Mouse (Mus musculus): ENCODE data around the gene Camkk2.

Gene Camkk2

DNA sequence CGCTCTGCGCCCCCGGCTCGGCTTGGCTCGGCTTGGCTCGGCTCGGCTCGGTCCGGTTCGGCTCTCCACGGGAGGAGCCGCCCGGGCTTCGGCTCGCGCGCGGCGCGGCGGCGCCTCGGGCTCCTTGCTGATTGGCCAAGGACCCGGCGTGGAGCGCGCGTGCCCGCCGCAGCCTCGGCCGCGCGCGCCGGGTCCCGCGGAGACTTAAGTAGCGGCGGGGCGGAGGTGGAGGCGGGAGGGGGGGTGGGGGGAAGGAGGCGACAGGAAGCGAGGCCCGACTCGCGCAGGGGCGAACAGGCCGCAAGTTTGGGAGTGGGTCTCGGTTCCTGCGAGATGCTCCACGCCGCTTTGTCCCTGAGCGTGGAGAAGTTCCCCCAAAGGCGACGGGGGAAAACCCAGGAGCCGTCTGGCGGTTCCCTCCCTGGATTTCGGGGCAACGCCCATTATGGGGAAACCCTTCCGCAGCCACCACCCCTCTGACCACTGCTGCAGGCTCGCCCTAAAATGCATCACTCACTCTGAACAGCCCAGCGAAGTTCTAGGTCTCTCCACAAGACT, at the start of gene Camkk2:
TSS of gene Camkk2 (minus strand) at position 133 of the 558 bp plus-strand sequence.
- DNase-seq (ENCODE audit: low read depth, low spot score): peak; percentile 94

- no peak for DNase-seq (ENCODE audit: low read depth, low spot score)
Measured at GRCm38 (mm10) chr5:122825099-122825498, 45.9 kb upstream of the Camkk2 start.

DNA sequence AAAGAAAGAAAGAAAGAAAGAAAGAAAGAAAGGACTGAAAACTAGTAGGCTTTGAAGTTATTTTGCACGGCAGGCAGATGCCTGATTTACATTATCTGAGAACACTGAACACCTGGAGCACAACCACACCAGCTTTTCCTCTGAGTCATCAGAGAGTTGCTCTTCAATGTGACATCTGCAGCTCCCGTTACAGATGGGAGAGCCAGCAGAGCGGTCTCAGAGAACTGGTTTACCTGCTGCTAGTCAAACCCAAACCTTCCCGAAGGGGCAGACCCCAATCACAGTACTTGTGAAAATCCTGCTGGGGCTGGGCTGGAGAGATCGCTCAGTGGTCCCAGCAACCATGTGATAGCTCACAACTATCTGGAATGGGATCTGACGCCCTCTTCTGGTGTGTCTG, 45.2 kb upstream of the Camkk2 start:
- DNase-seq (ENCODE audit: low read depth, low spot score): no peak

DNA sequence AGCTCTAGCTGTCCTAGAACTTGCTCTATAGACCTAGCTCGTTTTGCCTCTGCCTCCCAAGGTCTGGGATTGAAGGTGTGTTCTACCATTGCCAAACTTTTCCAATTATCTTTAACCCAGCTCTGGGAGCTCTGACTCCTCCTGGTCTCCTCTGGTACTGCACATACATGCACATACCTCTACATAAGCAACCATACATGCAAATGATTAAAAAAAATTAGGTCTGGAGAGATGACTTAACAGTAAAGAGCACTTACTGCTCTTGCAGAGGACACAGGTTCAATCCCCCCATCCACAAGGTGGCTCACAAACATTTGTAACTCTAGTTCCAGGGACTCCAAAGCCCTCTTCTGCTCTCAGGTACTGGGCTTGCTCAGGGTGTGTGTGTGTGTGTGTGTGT, 44.8 kb upstream of the Camkk2 start:
- peak; percentile 24 for DNase-seq (ENCODE audit: low read depth, low spot score)

GRCm38 (mm10) chr5:122822441-122822840, 43.2 kb upstream of the Camkk2 start:
- DNase-seq (ENCODE audit: low read depth, low spot score): no peak

- DNase-seq (ENCODE audit: low read depth, low spot score): no peak
Measured at GRCm38 (mm10) chr5:122821524-122821885, 42.3 kb upstream of the Camkk2 start.

DNA sequence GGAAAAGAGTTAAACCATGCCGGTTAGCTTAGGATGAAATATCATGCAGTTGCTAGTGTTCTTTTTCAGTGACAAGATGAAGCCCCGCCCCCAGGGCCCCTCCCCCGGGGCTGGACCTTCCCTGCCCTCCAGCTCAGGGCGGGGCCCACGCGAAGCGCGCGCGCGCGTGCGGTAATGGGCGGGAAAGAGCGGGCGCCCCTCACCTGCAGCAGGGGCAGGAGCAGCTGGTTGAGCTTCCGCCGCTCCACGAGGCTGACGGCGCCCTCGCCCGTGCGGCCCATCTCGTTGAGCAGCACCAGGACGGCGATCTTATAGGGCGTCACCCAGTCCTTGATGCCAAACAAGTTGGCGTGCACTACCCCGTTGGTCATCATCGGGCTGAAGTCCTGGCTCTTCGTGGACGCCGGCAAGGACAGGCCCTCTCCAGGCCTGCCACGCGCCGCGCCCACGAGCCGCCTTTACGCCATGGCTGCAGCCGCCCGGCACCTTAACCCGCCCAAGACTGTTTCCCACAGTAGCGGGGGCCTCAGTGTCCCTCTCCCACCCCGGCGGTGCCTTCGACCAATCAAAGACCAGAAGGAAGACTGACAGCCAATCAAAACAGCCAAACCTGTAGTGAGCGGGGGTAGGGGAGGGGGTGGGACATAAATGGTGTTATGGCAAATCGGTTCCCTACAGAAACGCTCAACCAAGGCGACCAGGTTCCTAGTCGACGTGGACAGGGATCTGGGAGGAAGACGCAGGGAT, 41.7 kb upstream of the Camkk2 start, which contains the start of gene Anapc5:
TSS of gene Anapc5 (minus strand) at position 563 of the 747 bp plus-strand sequence.
- DNase-seq (ENCODE audit: low read depth, low spot score): peak; percentile 96

DNA sequence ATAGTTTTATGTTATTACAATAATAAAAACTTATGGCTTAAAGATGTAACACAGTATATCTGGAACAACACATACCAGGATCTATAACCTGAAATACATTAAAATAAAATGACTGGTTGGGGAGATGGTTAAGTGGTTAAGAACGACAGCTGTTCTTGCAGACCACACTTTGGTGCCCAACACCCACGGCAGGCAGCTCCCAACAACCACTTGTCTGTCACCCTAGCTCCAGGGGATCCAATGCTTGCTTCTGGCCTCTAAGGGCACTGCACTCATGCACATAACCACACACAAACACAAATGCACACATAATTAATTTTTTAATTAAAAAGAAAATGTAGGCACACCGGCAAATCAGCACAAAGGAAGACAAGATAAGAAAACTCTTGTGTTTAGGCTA, 33.5 kb upstream of the Camkk2 start:
- no peak for DNase-seq (ENCODE audit: low read depth, low spot score)

DNA sequence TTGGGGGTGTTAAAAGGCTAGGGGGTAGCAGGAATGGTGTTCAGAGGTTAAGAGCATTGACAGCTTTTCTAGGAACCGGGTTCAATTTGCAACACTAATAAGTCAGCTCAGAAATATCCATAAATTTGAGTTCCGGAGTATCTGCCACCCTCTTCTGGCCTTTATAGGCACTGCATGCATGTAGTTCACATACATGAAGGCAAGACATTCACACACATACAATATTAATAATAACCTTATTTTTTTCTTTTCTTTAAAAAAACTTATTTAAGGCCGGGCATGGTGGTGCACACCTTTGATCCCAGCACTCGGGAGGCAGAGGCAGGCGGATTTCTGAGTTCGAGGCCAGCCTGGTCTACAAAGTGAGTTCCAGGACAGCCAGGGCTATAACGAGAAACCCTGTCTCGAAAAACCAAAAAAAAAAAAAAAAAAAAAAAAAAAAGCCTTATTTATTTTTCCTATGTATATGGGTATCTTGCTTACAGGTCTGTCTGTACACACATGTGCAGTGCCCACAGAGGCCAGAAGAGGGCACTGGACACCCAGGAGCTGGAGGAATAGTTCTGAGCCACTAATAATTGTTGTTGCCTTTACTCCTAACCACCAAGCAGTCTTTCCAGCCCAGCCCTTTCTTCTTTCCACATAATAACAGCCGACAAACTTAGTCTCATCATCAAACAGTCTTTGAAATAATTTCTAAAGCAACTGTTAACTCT, 32.3 kb upstream of the Camkk2 start:
- peak; percentile 91 for DNase-seq (ENCODE audit: low read depth, low spot score)

- DNase-seq (ENCODE audit: low read depth, low spot score): peak; percentile 41
Measured at GRCm38 (mm10) chr5:122805503-122805902, 26.3 kb upstream of the Camkk2 start.

GRCm38 (mm10) chr5:122802706-122803105, 23.5 kb upstream of the Camkk2 start:
- no peak for DNase-seq (ENCODE audit: low read depth, low spot score)

DNA sequence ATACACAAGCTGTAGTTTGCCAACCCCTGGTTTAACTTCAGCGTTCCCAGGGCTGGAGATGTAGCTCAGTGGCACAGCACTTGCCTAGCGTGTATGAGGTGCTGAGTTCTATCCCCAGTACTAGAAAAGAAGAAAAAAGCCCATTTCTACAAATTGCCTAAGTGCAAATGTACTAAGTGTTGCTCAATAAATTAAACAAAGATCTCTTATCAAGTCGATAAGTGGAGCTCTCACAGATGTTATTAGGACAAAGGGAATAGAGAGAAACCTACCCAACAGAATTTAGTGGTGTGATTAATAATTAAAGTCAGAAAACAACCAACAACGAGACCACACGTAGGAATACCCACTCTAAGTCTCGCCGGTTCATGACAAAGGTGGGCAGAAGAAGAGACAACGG, 22.5 kb upstream of the Camkk2 start:
- no peak for DNase-seq (ENCODE audit: low read depth, low spot score)

DNA sequence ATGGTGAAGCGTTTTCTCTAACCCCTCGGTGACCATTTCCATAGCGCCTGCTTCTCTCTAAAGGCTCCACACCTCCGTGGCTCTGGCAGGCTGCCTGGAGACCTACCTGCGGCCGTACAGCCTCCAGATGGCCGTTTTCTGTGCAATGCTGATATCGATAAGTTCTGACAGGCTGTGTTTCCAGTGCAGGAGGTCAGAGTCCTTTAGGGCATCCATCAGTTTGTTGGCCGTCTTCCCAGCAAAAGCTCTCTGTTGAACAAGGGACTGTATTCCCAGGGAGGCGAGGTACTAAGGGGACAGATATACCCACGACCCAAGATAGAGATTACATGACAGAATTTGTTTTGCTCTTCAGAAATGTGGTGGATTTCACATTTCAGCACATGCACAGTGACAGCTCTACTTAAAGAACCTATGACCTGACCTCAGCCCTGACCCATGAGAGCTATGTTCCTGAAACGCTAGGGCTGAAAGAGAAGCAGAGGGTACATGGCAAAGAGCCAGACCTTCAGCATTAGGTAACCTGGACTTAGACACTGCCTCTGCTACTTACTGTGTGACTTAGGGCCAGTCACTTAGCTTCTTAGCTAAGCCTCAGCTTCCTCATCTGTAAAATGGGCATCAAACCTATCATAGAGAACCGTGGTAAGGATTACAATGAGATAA, 21.3 kb upstream of the Camkk2 start:
- no peak for DNase-seq (ENCODE audit: low read depth, low spot score)

DNA sequence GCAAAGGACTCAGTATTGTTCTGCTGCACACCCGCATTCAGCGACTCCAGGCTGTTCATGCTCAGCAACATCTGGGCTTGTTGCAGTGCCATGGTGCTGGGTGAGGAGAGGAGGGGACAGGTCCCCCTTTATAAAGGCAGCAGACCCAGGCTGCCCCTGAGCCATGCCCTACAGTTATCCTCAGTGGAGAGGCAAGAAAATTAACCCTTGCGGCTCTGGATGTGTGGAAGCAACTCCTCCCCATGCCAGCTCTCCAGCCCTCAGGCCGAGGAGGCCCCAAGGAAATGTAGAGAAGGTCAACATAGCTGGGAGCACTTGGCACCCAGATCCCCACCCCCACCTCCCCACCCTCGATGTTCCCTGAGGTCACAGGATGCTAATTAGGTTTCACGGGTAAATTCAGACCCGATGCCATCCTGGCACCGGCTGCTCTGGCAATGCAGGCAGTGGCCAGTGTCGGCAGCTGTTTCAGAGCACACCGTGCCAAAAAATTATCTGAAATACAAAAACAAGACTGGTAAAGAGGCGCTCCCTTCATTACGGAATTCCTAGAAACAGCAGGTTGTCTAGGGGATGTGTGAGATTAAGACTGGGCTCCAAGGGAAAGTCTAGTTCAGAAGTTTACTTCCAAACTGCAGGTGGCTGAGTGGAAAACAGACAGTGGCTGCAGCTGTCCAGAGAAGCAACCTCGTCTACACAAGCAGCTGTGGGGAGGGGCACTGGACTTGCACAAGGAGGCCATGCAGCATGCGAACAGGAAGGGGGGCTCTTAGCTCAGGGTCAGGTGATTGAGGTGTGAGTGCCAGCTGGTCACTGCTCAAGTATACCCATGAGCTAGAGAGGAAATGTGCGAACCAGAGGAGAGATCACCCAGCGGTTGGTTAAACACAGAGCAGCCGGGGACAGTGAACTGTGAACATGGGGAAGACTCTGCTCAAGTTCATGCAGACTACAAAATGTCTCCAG, 20.5 kb upstream of the Camkk2 start:
- DNase-seq (ENCODE audit: low read depth, low spot score): no peak

DNA sequence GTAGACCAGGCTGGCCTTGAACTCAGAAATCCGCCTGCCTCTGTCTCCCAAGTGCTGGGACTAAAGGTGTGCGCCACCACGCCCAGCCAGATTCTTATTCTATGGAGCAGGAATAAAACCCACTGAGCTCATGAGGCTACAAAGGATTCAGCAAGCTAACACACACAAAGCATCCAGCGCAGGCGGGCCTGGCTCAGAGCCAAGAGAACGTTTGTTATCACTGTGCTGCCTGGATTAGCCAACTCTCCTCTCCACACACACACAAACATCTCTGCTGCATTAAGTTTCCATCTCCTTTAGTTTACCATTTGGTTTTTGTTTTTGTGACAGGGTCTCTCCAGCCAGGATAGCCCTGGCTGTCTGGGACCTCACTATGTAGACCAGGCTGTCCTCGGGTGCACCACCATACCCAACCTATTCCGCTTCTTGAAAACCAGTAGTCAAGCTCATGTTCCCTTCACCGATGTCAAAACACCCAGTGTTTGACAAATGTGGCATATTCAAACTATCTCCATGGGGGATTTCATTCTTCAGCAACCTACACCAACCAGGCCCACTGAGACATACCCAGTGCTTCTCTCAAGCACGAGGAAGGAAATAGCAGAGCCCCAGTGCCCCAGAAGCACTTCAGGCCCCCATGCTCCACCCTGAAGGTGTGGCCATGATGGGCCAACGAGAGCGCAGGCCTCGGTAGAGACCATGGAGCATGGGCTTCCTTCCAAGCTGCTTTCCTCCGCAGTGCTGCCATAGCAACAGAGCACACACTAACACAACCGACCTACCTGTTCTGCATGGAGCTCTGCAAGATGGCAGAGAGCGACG, 19.6 kb upstream of the Camkk2 start:
- no peak for DNase-seq (ENCODE audit: low read depth, low spot score)

DNA sequence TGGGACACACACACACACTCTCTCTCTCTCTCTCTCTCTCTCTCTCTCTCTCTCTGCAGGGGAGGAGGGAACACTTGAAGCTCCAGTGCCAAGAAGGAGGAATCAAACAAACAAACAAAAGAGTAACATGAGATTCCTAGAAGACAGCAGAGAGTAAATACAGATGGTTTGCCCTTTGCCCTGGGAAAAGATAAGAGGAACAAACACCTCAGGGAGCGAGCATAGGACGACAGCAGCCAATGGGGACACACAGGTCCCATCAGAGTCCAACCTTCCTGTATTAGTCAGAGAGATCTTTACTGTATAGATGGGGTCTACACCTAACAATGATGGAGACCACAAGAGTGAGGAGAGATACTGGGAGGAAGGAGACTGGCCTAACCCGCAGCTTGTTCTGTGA, 18.7 kb upstream of the Camkk2 start:
- DNase-seq (ENCODE audit: low read depth, low spot score): no peak

DNA sequence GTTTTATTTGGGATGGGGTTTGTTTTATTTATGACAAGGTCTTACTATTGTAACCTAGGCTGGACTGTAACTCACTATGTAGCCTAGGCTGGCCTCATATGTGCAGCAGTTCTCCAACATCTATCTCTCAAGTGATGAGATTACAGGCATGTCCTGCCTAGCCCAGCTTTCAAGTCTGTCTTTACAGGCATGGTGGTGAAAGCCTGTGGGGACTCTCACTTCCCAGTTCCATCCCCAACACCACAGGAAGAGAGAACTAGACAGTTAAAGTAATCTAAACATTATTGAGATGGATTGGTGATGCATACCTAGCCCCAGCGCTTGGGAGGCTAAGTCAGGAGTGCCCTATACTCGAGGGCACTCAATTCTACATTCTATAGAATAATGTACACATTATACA, 9.5 kb upstream of the Camkk2 start:
- no peak for DNase-seq (ENCODE audit: low read depth, low spot score)

DNA sequence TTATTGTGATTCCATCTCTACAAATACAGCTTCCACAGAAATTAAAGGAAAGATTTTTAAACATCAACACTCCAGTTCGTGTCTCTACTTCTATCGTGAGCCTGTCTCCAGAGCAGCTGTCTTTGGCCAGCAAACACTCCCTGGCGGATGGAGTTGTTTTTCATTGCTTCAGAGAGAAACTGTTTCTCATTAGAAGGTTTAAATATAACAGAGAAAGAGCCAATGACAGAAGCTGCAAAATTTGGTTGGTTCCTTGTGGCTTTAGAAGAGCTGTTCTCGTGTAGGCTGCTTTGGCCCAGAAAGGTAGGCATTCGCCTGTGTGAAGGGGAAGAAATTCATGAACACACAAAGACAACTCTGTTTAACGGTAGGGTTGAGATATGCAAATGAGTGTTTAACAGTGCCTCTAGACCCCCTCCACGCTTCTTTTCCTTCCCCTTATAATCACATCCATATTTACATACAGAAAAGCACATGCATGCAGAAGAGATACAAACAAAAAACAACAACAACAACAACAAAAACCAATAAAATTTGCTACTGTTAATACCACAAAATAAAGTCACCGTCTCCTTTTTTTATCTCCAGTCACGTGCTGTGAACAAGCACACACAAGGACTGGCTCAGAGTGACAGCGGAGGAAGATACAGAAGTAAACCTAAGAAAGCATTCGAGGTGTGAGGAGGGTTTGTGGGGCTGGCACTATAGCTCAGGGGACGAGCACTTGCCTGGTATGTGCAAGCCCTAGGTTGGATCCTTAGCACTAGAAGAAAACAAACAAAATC, 7.0 kb upstream of the Camkk2 start:
- DNase-seq (ENCODE audit: low read depth, low spot score): no peak

DNA sequence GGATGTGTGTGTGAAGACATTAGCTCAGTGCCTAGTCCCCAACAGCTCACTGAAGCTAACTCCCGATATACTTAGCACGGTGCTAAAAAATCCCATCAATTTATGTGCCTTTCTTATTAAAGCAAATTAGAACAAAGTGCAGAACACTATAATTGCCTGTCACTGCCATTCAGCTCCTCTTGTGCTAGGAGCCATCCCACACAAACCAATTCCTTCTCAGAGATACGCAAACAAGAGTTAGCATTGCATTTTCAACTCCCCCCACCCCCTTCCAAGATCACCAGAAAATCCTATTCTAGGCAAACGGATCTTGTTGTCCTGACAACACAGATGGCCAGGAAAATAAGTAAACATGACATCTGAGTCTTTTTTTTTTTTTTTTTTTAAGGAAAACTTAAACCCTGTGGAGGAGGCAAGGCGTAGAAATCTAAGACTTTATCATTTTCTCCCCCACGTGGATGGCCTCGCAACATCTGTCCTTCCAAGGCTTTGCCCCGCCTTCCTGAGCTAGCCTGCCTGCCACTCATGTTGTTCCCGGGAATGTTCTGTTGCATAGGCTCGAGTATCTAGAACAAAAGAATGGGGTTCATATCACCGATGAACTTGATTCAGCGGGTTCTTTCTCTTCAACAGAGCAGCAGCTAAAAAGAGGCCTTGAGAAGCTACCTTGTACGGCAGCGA, 4.7 kb upstream of the Camkk2 start:
- DNase-seq (ENCODE audit: low read depth, low spot score): no peak

All from CD4-positive, CD25-positive, alpha-beta regulatory T cell, adult 2 months (primary cell).